Mouse (Mus musculus) kidney, postnatal 0 days (tissue): ENCODE measurements at regions not wholly inside any gene's neighbourhood (a gene's known extent, or its start where the extent isn't known, plus 50 kb on each side); places are given as distances from the start of the nearest gene placed in this dataset.

Experiments used
- ATAC-seq: fragments of 200-750 bp; cut with Nextera tagmentation; replicated peaks from 2 replicates; pipeline ENCODE4 v1.8.0; 2017; ENCODE audit warnings: low read depth, moderate number of reproducible peaks, moderate TSS enrichment, moderate library complexity; ENCODE audit not compliant: low FRiP score
- DNase-seq: peaks from one replicate; pipeline ENCODE4 v3.0.0-alpha.2; 2016; ENCODE audit warnings: low spot score
- H3K27ac ChIP-seq: fragments of 300-500 bp; sonication (generic); 2 replicates; pipeline ENCODE4 v1.5.1; 2014; ENCODE audit warnings: mild to moderate bottlenecking
- H3K27me3 ChIP-seq: fragments of 300-500 bp; sonication (generic); 2 replicates; pipeline ENCODE4 v1.6.1; 2014; ENCODE audit warnings: low read length, mixed read lengths; ENCODE audit not compliant: insufficient read depth
- H3K36me3 ChIP-seq: fragments of 300-500 bp; sonication (generic); 2 replicates; pipeline ENCODE4 v1.6.1; 2014; ENCODE audit warnings: low read length, mixed read lengths; ENCODE audit not compliant: insufficient read depth
- H3K4me1 ChIP-seq: fragments of 300-500 bp; sonication (generic); replicated peaks from 2 replicates; pipeline ENCODE4 v1.6.1; 2014; ENCODE audit warnings: antibody characterized with exemption, low read length, mixed read lengths; ENCODE audit not compliant: insufficient read depth
- H3K4me2 ChIP-seq: fragments of 300-500 bp; sonication (generic); 2 replicates; pipeline ENCODE4 v1.6.1; 2014; ENCODE audit warnings: mild to moderate bottlenecking, low read length, moderate library complexity, mixed read lengths
- H3K4me3 ChIP-seq: fragments of 300-500 bp; sonication (generic); replicated peaks from 2 replicates; pipeline ENCODE4 v1.5.1; 2014; ENCODE audit warnings: low read depth, low read length
- H3K9ac ChIP-seq: fragments of 300-500 bp; sonication (generic); 2 replicates; pipeline ENCODE4 v1.6.1; 2014; ENCODE audit warnings: low read depth, low read length
- H3K9me3 ChIP-seq: fragments of 300-500 bp; sonication (generic); replicated peaks from 2 replicates; pipeline ENCODE4 v1.6.1; 2016; ENCODE audit warnings: low read length, inconsistent platforms, mixed read lengths
- CTCF ChIP-seq: IDR thresholded peaks from 2 replicates; pipeline ENCODE4 v1.5.1; 2016; ENCODE audit warnings: antibody characterized with exemption, low read depth, mild to moderate bottlenecking, moderate library complexity
- WGBS: fragments of 180-500 bp; shearing (Covaris S2); extraction: QIAGEN DNeasy Blood & Tissue Kit; methylation state at CpG from one replicate; pipeline ENCODE4 v1.1.7; 2014; 5-methylcytosine and 5-hydroxymethylcytosine counted together

- Histone ChIP-seq H3K9ac (no peak overlapping the region), H3K27ac (no peak overlapping the region), H3K27me3 (no peaks in the 10 kb centered on the region), H3K9me3 (no peaks in the 10 kb centered on the region), H3K4me1 (no peaks in the 10 kb centered on the region), H3K4me2 (no peak overlapping the region), H3K36me3 (no peaks in the 10 kb centered on the region), H3K4me3 (no peak overlapping the region)
- ATAC-seq = no peak
- TF ChIP-seq CTCF = no peak
- no peak for DNase-seq
- 83% methylated on average over 5 of the region's 5 CpGs for WGBS
Observed at GRCm38 (mm10) chr9:111897626-111898025, 207.5 kb upstream of the Stac start.

- WGBS = 56% methylated on average over 2 of the region's 2 CpGs
- Histone ChIP-seq H3K9ac (no peak overlapping the region), H3K4me3 (no peak overlapping the region), H3K36me3 (no peaks in the 10 kb centered on the region), H3K27me3 (no peaks in the 10 kb centered on the region), H3K4me2 (no peak overlapping the region), H3K27ac (no peak overlapping the region), H3K9me3 (no peaks in the 10 kb centered on the region), H3K4me1 (no peaks in the 10 kb centered on the region)
- no peak for TF ChIP-seq CTCF
- DNase-seq (no peak), ATAC-seq (no peak)
Observed at GRCm38 (mm10) chr9:111879710-111880109, 189.6 kb upstream of the Stac start.

- no peaks in the 10 kb centered on the region for H3K27me3 ChIP-seq
- no peak for DNase-seq
- H3K9me3 ChIP-seq = no peaks in the 10 kb centered on the region
- no peak overlapping the region for H3K9ac ChIP-seq
- no peak overlapping the region for H3K4me3 ChIP-seq
- H3K4me2 ChIP-seq = no peak overlapping the region
- 72% methylated on average over 5 of the region's 5 CpGs for WGBS
- no peaks in the 10 kb centered on the region for H3K4me1 ChIP-seq
- no peak for TF ChIP-seq CTCF
- H3K27ac ChIP-seq = no peak overlapping the region
- ATAC-seq = no peak
- H3K36me3 ChIP-seq = no peaks in the 10 kb centered on the region
Observed at GRCm38 (mm10) chr9:111876846-111877245, 186.7 kb upstream of the Stac start.

GRCm38 (mm10) chr9:111870466-111870865, 180.3 kb upstream of the Stac start:
- Histone ChIP-seq H3K4me2 (no peak overlapping the region), H3K27ac (no peak overlapping the region), H3K4me1 (no peaks in the 10 kb centered on the region), H3K4me3 (no peak overlapping the region), H3K9me3 (no peaks in the 10 kb centered on the region), H3K27me3 (no peaks in the 10 kb centered on the region), H3K36me3 (no peaks in the 10 kb centered on the region), H3K9ac (no peak overlapping the region)
- 78% methylated on average over 7 of the region's 7 CpGs for WGBS
- no peak for TF ChIP-seq CTCF
- ATAC-seq (no peak), DNase-seq (no peak)

GRCm38 (mm10) chr9:111869801-111870382, 179.7 kb upstream of the Stac start:
- Histone ChIP-seq H3K4me3 (no peak overlapping the region), H3K4me1 (no peaks in the 10 kb centered on the region), H3K36me3 (no peaks in the 10 kb centered on the region), H3K27me3 (no peaks in the 10 kb centered on the region), H3K9me3 (no peaks in the 10 kb centered on the region), H3K9ac (no peak overlapping the region), H3K27ac (no peak overlapping the region), H3K4me2 (no peak overlapping the region)
- ATAC-seq (no peak), DNase-seq (no peak)
- 69% methylated on average over 4 of the region's 4 CpGs for WGBS
- no peak for TF ChIP-seq CTCF

- no peak for TF ChIP-seq CTCF
- Histone ChIP-seq H3K4me3 (no peak overlapping the region), H3K36me3 (no peaks in the 10 kb centered on the region), H3K9me3 (no peaks in the 10 kb centered on the region), H3K27ac (no peak overlapping the region), H3K9ac (no peak overlapping the region), H3K4me2 (no peak overlapping the region), H3K4me1 (no peaks in the 10 kb centered on the region), H3K27me3 (no peaks in the 10 kb centered on the region)
- WGBS = 65% methylated on average over 2 of the region's 2 CpGs
- no peak for ATAC-seq
- DNase-seq = no peak
Observed at GRCm38 (mm10) chr9:111858051-111858450, 167.9 kb upstream of the Stac start.

- DNase-seq (no peak), ATAC-seq (no peak)
- Histone ChIP-seq H3K27me3 (no peaks in the 10 kb centered on the region), H3K4me1 (no peaks in the 10 kb centered on the region), H3K9me3 (no peaks in the 10 kb centered on the region), H3K36me3 (no peaks in the 10 kb centered on the region), H3K27ac (no peak overlapping the region), H3K4me2 (no peak overlapping the region), H3K4me3 (no peak overlapping the region), H3K9ac (no peak overlapping the region)
- TF ChIP-seq CTCF = no peak
- 78% methylated on average over 7 of the region's 7 CpGs for WGBS
Observed at GRCm38 (mm10) chr9:111854976-111855375, 164.8 kb upstream of the Stac start.
